Mouse (Mus musculus) MEL (cell line): ENCODE results near the gene Gpcpd1. TPM values are rescaled to one million over a fixed set of nuclear protein-coding genes. Genes with fewer than 3 reads are reported as not detected.

ENCODE experiments used
- DNase-seq: peaks from one replicate; pipeline ENCODE4 v3.0.0; 2011; ENCODE audit warnings: low read depth, low spot score
- H3K27ac ChIP-seq: 2 replicates; pipeline ENCODE4 v1.5.1; 2012; ENCODE audit warnings: low read depth, mild to moderate bottlenecking, control low read depth, low read length, moderate library complexity; ENCODE audit not compliant: control insufficient read depth
- H3K27me3 ChIP-seq, 2 experiments: fragments of 150-350 bp in 1 of 2; sonication (generic) in 1 of 2; 2 replicates each; pipeline ENCODE4 v1.6.1; 2012; ENCODE audit warnings: low read length in 2 of 2, mild to moderate bottlenecking in 2 of 2, improper control_type of control experiment in 1 of 2, moderate library complexity in 1 of 2; ENCODE audit not compliant: insufficient read depth in 2 of 2, control insufficient read depth in 1 of 2
- H3K36me3 ChIP-seq, 2 experiments: 2 replicates each; pipeline ENCODE4 v1.6.1; 2012 to 2014; ENCODE audit warnings: low read length in 2 of 2, improper control_type of control experiment in 1 of 2, inconsistent platforms in 1 of 2, mild to moderate bottlenecking in 1 of 2; ENCODE audit not compliant: insufficient read depth in 2 of 2, control insufficient read depth in 1 of 2
- H3K4me1 ChIP-seq, 2 experiments: fragments of 150-350 bp in 1 of 2; sonication (generic) in 1 of 2; 2 replicates each; pipeline ENCODE4 v1.6.1; 2012; ENCODE audit warnings: low read length in 2 of 2, improper control_type of control experiment in 1 of 2, mild to moderate bottlenecking in 1 of 2; ENCODE audit not compliant: insufficient read depth in 2 of 2, control insufficient read depth in 1 of 2
- H3K4me3 ChIP-seq, 2 experiments: fragments of 150-350 bp in 1 of 2; sonication (generic) in 1 of 2; 2 replicates each; pipeline ENCODE4 v1.5.1; 2012; ENCODE audit warnings: low read depth in 2 of 2, low read length in 2 of 2, mild to moderate bottlenecking in 2 of 2, moderate library complexity in 2 of 2, control low read depth in 1 of 2, improper control_type of control experiment in 1 of 2; ENCODE audit not compliant: control insufficient read depth in 1 of 2, insufficient read depth in 1 of 2
- H3K79me2 ChIP-seq: 2 replicates; pipeline ENCODE4 v1.6.1; 2012; ENCODE audit warnings: mild to moderate bottlenecking, low read length, moderate library complexity; ENCODE audit not compliant: control insufficient read depth, poor library complexity, insufficient read depth
- H3K9ac ChIP-seq: 2 replicates; pipeline ENCODE4 v1.6.1; 2012; ENCODE audit warnings: low read depth, mild to moderate bottlenecking, control low read depth, low read length, moderate library complexity; ENCODE audit not compliant: control insufficient read depth, poor library complexity, severe bottlenecking
- H3K9me3 ChIP-seq: fragments of 150-350 bp; sonication (generic); replicated peaks from 2 replicates; pipeline ENCODE4 v1.6.1; 2012; ENCODE audit warnings: mild to moderate bottlenecking, low read length, improper control_type of control experiment, moderate library complexity; ENCODE audit not compliant: insufficient read depth
- CHD1 ChIP-seq: IDR thresholded peaks from 2 replicates; pipeline ENCODE4 v1.6.1; 2012; ENCODE audit warnings: low read depth, mild to moderate bottlenecking, inconsistent platforms, low read length, improper control_type of control experiment
- E2F4 ChIP-seq: IDR thresholded peaks from 2 replicates; pipeline ENCODE4 v1.6.1; 2011; ENCODE audit warnings: low read depth, low read length, improper control_type of control experiment, borderline replicate concordance
- ELF1 ChIP-seq: IDR thresholded peaks from 2 replicates; pipeline ENCODE4 v1.6.1; 2014; ENCODE audit warnings: low read depth, mild to moderate bottlenecking, inconsistent platforms, low read length, improper control_type of control experiment, moderate library complexity
- EP300 ChIP-seq, 2 experiments: IDR thresholded peaks; 2 replicates each; pipeline ENCODE4 v1.6.1; 2011; ENCODE audit warnings: improper control_type of control experiment in 2 of 2, low read length in 2 of 2, low read depth in 1 of 2, mild to moderate bottlenecking in 1 of 2
- GATA1 ChIP-seq: IDR thresholded peaks from 2 replicates; pipeline ENCODE4 v1.6.1; 2011; ENCODE audit warnings: low read depth, low read length, improper control_type of control experiment
- HCFC1 ChIP-seq: IDR thresholded peaks from 2 replicates; pipeline ENCODE4 v1.6.1; 2012; ENCODE audit warnings: low read depth, mild to moderate bottlenecking, inconsistent platforms, low read length, improper control_type of control experiment, moderate library complexity
- MAFK ChIP-seq: IDR thresholded peaks from 2 replicates; pipeline ENCODE4 v1.6.1; 2011; ENCODE audit warnings: low read depth, mild to moderate bottlenecking, low read length, improper control_type of control experiment, borderline replicate concordance
- MAX ChIP-seq: IDR thresholded peaks from 2 replicates; pipeline ENCODE4 v1.6.1; 2011; ENCODE audit warnings: low read length, improper control_type of control experiment
- MAZ ChIP-seq: IDR thresholded peaks from 2 replicates; pipeline ENCODE4 v1.6.1; 2012; ENCODE audit warnings: low read depth, mild to moderate bottlenecking, inconsistent platforms, low read length, improper control_type of control experiment
- MYB ChIP-seq: IDR thresholded peaks from 2 replicates; pipeline ENCODE4 v1.6.1; 2011; ENCODE audit warnings: mild to moderate bottlenecking, low read depth, low read length, improper control_type of control experiment
- RAD21 ChIP-seq: IDR thresholded peaks from 2 replicates; pipeline ENCODE4 v1.6.1; 2011; ENCODE audit warnings: mild to moderate bottlenecking, low read depth, low read length, improper control_type of control experiment
- SIN3A ChIP-seq: IDR thresholded peaks from 2 replicates; pipeline ENCODE4 v1.6.1; 2012; ENCODE audit warnings: low read length, improper control_type of control experiment, inconsistent platforms
- SMC3 ChIP-seq: IDR thresholded peaks from 2 replicates; pipeline ENCODE4 v1.6.1; 2011; ENCODE audit warnings: low read depth, low read length, improper control_type of control experiment
- TBP ChIP-seq: IDR thresholded peaks from 2 replicates; pipeline ENCODE4 v1.8.0; 2011; ENCODE audit warnings: low read depth, low read length, improper control_type of control experiment
- TCF12 ChIP-seq: IDR thresholded peaks from 2 replicates; pipeline ENCODE4 v1.6.1; 2014; ENCODE audit warnings: low read depth, mild to moderate bottlenecking, inconsistent platforms, low read length, improper control_type of control experiment, moderate library complexity
- USF1 ChIP-seq: IDR thresholded peaks from 2 replicates; pipeline ENCODE4 v1.6.1; 2014; ENCODE audit warnings: low read depth, mild to moderate bottlenecking, inconsistent platforms, low read length, improper control_type of control experiment, moderate library complexity
- USF2 ChIP-seq, 2 experiments: IDR thresholded peaks; 2 replicates each; pipeline ENCODE4 v1.6.1; 2011 to 2012; ENCODE audit warnings: improper control_type of control experiment in 2 of 2, low read length in 2 of 2, borderline replicate concordance in 1 of 2, inconsistent platforms in 1 of 2, low read depth in 1 of 2, mild to moderate bottlenecking in 1 of 2; ENCODE audit not compliant: insufficient read depth in 1 of 2
- ZKSCAN1 ChIP-seq: IDR thresholded peaks from 2 replicates; pipeline ENCODE4 v1.6.1; 2012; ENCODE audit warnings: low read depth, mild to moderate bottlenecking, inconsistent platforms, low read length, improper control_type of control experiment, moderate library complexity
- ZNF384 ChIP-seq: IDR thresholded peaks from 2 replicates; pipeline ENCODE4 v1.6.1; 2012; ENCODE audit warnings: low read depth, mild to moderate bottlenecking, inconsistent platforms, low read length, improper control_type of control experiment
- polyA plus RNA-seq, 2 experiments: library from polyadenylated mRNA; stranded (reverse) in 1 of 2; unstranded in 1 of 2; fragments of >175 nt in 1 of 2; fragments of >200 nt in 1 of 2; gene quantifications; 2 replicates each; pipeline versions ENCODE4 v1.2.1 to v1.2.4; 2012; ENCODE audit warnings: low replicate concordance in 2 of 2, low read depth in 1 of 2; ENCODE audit not compliant: insufficient read length in 2 of 2, insufficient read depth in 1 of 2, missing spikeins in 1 of 2
- total RNA-seq: library from RNA; depleted of rRNA; stranded (reverse); fragments of 300-350 nt; gene quantifications from 2 replicates; pipeline ENCODE4 v1.2.3, GENCODE M21; 2012

Gpcpd1 gene
- total and polyA plus RNA-seq, 3 experiments = 2.9 to 4.5 TPM; not detected in 1

DNA sequence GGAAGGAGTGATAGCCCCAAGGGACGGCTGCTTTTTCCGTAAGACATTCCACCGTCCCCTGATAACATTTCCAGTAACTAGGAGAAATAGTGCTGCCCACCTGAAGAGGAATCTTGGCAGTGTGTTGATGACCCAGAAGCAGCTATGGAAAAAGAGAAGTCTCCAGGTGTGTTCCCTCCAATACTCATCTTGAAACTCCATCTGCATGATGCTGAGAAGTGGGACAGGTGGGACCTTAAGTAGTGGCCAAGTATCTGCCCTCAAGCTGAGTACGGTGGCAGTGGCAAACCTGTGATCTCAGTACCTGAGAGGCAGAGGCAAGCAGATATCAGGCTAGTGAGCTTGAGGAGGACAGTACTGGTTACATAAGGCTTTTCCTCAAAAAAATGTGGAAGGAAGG lies 17.4 kb upstream of the Gpcpd1 start:
- no peak for DNase-seq
- Histone ChIP-seq H3K27me3 (no peaks in the 10 kb centered on the region), H3K79me2 (no peaks in the 10 kb centered on the region), H3K4me1 (peaks cover 3 to 4% of the 10 kb centered on the region in 2 experiments; a peak in 2 of 4 replicates), H3K9ac (no peak overlapping the region), H3K4me3 (no peak overlapping the region), H3K9me3 (no peaks in the 10 kb centered on the region), H3K27ac (no peak overlapping the region), H3K36me3 (peaks cover 0 to 6% of the 10 kb centered on the region in 2 experiments; a peak in 1 of 4 replicates)
- no peak for TF ChIP-seq ELF1
- TF ChIP-seq MAZ = no peak
- TF ChIP-seq CHD1 = no peak
- no peak for TF ChIP-seq TBP
- TF ChIP-seq HCFC1 = no peak
- TF ChIP-seq TCF12 = no peak

GRCm38 (mm10) chr2:132603706-132604105 lies 16.2 kb upstream of the Gpcpd1 start:
- no peak overlapping the region for H3K4me3 ChIP-seq
- DNase-seq = no peak
- H3K36me3 ChIP-seq = peaks cover 0 to 6% of the 10 kb centered on the region in 2 experiments; a peak in 1 of 4 replicates
- H3K79me2 ChIP-seq = no peaks in the 10 kb centered on the region
- no peak overlapping the region for H3K27ac ChIP-seq
- H3K9me3 ChIP-seq = no peaks in the 10 kb centered on the region
- no peak for TF ChIP-seq MAZ
- TF ChIP-seq USF2 (IDR thresholded peaks at IDR 0.05; ENCODE audit: borderline replicate concordance in 1 of 2, insufficient read depth in 1 of 2, low read depth in 1 of 2, low read length in 2 of 2) = no peak
- TF ChIP-seq ZNF384 = no peak
- no peak for TF ChIP-seq SIN3A
- no peak for TF ChIP-seq MAFK
- TF ChIP-seq USF1 = no peak
- no peak for TF ChIP-seq RAD21
- TF ChIP-seq ZKSCAN1 = no peak
- TF ChIP-seq SMC3 = no peak
- TF ChIP-seq EP300 (IDR thresholded peaks at IDR 0.05; ENCODE audit: low read depth in 1 of 2, low read length in 2 of 2) = no peak
- TF ChIP-seq MAX = no peak
- TF ChIP-seq GATA1 = no peak
- no peak for TF ChIP-seq MYB
- no peak for TF ChIP-seq E2F4
- TF ChIP-seq, all 39 proteins: peak for 0
- Histone ChIP-seq H3K9ac (no peak overlapping the region), H3K27me3 (no peaks in the 10 kb centered on the region), H3K4me1 (peaks cover 3 to 4% of the 10 kb centered on the region in 2 experiments; a peak in 2 of 4 replicates)
